Mouse (Mus musculus): ENCODE measurements around the gene Prl2c5. TPM values are rescaled to one million over a fixed set of nuclear protein-coding genes. Genes with fewer than 3 reads are reported as not detected.
"Not testable (repeated sequence)": the region's sequence is repeated elsewhere in the genome, so short reads cannot be mapped to it uniquely, and the experiment has no call there.

Gene Prl2c5
- total and polyA plus RNA-seq, 2 experiments from 2014 or later, result not detected

DNA sequence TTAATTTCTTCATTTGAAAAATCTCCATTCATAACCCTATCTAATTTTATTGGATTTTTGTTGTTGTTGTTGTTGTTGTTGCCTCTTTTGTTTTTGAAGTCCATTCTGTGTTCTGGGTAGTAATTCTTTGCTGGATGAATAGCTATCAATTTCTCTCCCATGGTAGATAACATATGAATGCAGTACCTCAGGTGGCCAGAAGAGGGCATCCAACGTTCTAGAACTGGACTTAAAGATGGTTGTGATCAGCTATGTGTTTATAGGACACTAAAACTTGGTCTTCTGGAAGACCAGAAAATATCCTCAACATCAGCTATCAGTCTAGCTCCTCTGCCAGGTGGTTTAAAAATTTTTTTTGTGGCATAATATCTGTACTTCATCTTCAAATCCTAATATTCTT lies 54.9 kb downstream of the Prl2c5 start:
- not testable (repeated sequence) for H3K27ac ChIP-seq (ENCODE audit: low read depth, low read length)

More for the DNA sequence above, 54.9 kb downstream of the Prl2c5 start:
- not testable (repeated sequence) for H3K27me3 ChIP-seq (ENCODE audit: insufficient read depth, low read length); H3K4me3 ChIP-seq (ENCODE audit: low read depth, low read length); H3K4me1 ChIP-seq (ENCODE audit: insufficient read depth); H3K9ac ChIP-seq; H3K9me3 ChIP-seq (ENCODE audit: low read length); H3K36me3 ChIP-seq (ENCODE audit: insufficient read depth); H3K4me2 ChIP-seq (ENCODE audit: low read depth); ATAC-seq
- TF ChIP-seq CTCF (IDR thresholded peaks at IDR 0.05; ENCODE audit: low read depth), result peak; percentile 36
- 0% methylated on average over 1 of the region's 1 CpGs for WGBS
- peak; percentile 1 for DNase-seq

Other genes with a start within 250 kb of the Prl2c5 start
- not detected in 2 replicates for gene Prl2c2, start 177.3 kb upstream of the Prl2c5 start, total RNA-seq (2014; rRNA removed)
- gene Prl2c2, start 177.3 kb upstream of the Prl2c5 start, polyA plus RNA-seq (2015; fragmentation: Nextera tagmentation; extraction: Ambion mirVana), result not detected in 2 replicates
- gene Gpr137b, start 211.3 kb downstream of the Prl2c5 start, total RNA-seq (2014; rRNA removed), result 13.6 and 18.3 TPM in 2 replicates
- gene Gpr137b, start 211.3 kb downstream of the Prl2c5 start, polyA plus RNA-seq (2015; fragmentation: Nextera tagmentation; extraction: Ambion mirVana), result 14.1 and 16.4 TPM in 2 replicates